Mouse (Mus musculus): ENCODE results near the gene Slc44a4. TPM values are rescaled to one million over a fixed set of nuclear protein-coding genes. Genes with fewer than 3 reads are reported as not detected.
"Not testable (repeated sequence)": the region's sequence is repeated elsewhere in the genome, so short reads cannot be mapped to it uniquely, and the experiment has no call there.

The Slc44a4 gene
- total RNA-seq, 4 experiments from 2014 or later = 0.14 to 0.41 (median 0.34) TPM

DNA sequence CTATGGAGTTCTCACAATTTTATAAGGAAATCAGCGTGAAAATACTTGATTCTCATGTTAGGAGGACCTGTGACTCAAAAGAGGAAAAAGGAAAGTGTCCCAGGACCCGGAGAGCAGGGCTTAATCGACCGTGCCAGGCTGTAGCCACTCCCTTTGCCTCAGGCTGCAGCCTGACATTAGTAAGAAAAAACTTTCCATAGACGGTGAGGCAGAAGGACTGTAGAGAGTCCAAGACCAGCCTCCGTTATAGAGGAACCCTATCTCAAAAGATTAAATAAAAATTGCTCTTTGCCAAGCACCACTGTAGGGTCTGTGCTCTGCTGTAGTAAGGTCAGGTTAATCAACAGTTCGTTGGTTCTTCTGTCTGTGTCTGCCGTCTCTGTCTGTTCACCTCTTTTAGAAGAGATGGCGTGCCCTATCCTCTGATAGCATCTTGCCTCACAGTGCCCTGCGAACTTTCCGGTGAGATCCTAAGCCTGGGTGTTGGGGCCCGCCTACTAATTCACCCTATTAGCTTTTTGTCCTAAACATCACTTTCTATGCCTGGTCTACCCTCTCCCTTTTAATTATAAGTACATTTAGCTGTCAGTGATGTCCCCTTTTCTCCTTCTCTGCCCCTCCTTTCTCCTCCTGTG lies 45.7 kb downstream of the Slc44a4 start:
- no peak for DNase-seq (ENCODE audit: low spot score in 2 of 2)

DNA sequence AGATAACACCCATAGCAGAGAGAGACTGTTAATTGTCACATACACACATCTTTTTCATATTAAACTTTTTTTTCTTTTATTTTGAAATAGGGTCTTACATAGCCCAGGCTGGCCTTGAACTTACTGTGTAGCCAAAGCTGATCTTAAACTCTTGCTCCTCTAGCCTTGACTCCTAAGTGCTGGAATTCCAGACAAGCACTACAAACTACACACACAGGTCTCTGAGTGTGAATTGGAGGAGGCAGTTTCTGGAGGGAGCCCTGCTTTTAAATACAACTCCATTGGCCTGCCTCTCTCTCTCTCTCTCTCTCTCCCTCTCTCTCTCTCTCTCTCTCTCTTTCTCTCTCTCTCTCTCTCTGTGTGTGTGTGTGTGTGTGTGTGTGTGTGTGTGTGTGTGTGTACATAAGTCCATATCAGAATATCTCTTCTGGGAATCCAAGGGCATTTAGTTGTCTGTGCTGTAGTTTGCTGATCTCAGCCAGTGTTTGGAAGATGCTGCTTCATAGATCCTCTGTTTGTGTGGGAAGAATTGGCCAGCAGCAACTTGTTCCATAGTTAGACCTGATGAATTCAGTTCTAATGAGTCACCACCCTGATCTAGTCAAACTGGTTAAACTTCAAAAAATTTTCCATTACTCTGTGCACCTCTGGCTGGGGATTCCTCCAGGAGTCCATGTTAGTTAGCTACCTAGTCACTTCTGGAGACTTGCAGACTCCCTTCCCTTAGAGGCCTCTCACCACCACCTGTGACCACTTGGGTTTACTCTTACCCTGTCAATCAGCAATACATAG lies 46.6 kb downstream of the Slc44a4 start:
- no peak for DNase-seq (ENCODE audit: low spot score in 2 of 2)

DNA sequence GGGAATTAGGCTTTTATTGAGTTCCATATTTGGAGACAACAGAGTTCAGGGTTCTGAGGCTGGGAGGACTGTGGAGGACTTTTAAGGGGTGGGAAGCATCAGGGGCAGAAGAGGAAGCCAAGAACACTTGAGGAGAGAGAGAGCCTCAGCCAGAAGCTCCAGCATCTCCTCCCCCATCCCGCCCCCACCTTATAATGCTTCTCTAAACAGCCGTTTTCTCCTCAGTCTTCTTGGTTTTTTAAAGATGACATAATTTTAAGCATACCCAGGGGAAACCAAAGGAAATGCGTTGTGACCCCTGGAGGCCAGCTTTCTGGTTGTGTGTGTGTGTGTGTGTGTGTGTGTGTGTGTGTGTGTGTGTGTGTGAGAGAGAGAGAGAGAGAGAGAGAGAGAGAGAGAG lies 47.9 kb downstream of the Slc44a4 start:
- no peak for DNase-seq (ENCODE audit: low spot score in 2 of 2)

DNA sequence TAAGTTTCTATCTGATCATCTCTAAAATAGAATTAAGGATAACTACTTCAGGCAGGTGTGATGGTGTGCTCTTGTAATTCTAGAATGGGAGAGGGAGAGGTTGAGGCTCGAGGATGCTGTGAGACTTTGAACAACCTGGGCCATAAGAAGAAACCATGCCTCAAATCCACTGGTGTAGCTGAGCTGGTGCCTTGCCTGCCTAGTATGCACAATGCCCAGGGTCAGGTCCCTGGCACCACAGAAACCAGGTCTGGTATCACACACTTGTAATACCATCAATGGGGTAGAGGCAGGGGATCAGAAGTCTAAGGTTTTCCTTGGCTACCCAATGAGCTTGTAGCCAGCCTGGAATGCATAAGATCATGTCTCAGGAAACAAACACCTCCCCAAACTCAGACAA lies 48.6 kb downstream of the Slc44a4 start:
- no peak for DNase-seq (ENCODE audit: low spot score in 2 of 2)

DNA sequence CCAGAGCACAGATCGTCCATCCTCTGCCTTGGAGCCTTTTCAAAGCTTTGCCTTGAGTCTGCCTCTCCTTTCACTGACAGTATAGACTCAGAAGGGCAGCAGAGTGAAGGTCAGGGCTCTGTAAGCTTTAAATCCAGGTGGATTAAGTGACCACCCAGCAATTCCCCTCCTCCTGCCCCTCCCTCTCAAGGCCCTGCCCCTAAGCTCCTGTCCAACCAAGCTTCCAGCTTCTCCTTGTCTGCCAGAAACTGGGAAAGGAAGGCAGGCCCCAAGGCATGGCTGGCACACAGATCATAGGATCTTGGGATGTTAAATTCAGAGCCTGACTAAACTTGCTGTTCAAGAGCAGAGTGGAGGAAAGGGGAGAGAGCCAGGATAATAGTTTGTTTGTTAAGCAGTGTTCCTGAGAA lies 50.4 kb downstream of the Slc44a4 start:
- no peak for DNase-seq (ENCODE audit: low spot score in 2 of 2)

DNA sequence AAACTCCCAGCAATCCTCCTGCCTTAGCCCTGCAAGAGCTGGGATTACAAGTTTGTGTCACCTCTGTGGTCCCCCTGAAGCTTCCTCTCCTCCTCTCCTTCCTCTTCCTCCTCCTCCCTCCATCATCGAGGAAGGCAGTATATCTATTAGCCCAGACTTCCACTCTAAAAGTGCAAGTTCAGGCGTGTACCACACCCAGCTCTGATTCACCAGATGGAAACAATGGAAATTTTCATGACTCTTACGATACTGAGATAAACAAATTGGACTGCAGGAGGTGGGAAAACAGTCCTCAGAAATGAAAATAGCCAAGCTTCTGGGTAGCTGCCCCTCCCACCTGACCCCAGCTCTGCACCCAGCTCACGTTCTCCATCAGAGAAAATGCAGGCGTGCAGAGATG lies 51.4 kb downstream of the Slc44a4 start:
- DNase-seq (ENCODE audit: low spot score in 2 of 2) = no peak

DNA sequence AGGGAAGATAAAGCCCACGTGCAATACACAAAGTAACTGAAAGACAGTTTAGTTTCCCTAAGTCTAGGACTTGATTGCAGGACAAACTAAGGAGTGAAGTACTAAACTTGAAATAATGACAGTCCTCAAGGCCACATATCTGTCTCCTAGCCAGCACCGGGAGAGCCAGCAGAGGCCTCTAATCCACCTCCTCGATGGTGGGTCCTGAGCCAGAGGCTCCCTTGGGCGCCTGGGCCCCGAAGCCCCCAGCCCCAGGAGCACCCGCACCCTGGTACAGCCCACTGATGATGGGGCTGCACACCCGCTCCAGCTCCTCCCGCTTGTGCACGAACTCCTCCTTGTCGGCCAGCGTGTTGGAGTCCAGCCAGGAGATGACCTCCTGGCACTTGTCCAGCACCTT lies 55.6 kb downstream of the Slc44a4 start, which contains the start of gene Gm20481:
Gm20481 (plus strand) TSS at position 91 of the 400 bp plus-strand sequence.
- not testable (repeated sequence) for DNase-seq (ENCODE audit: low spot score in 2 of 2)

DNA sequence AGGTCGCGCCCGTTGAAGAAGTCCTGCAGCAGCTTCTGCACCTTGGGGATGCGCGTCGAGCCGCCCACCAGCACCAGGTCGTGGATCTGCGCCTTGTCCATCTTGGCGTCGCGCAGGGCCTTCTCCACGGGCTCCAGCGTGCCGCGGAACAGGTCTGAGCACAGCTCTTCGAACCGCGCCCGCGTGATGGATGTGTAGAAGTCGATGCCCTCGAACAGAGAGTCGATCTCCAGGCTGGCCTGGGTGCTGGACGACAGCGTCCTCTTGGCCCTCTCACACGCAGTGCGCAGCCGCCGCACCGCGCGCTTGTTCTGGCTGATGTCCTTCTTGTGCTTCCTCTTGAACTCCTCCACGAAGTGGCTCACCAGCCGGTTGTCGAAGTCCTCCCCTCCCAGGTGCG lies 56.6 kb downstream of the Slc44a4 start:
- not testable (repeated sequence) for DNase-seq (ENCODE audit: low spot score in 2 of 2)

DNA sequence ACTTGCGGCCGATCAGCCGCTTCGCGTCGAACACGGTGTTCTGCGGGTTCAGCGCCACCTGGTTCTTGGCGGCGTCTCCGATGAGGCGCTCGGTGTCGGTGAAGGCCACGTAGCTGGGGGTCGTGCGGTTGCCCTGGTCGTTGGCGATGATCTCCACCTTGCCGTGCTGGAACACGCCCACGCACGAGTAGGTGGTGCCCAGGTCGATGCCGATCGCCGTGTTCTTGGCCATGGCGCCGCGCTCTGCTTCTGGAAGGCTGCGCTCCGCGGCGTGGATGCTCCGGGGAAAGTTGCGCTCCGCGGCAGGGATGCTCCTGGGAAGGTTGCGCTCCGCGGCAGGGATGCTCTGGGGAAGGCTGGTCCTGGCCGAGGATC lies 57.4 kb downstream of the Slc44a4 start:
- DNase-seq (ENCODE audit: low spot score in 2 of 2) = not testable (repeated sequence)

DNA sequence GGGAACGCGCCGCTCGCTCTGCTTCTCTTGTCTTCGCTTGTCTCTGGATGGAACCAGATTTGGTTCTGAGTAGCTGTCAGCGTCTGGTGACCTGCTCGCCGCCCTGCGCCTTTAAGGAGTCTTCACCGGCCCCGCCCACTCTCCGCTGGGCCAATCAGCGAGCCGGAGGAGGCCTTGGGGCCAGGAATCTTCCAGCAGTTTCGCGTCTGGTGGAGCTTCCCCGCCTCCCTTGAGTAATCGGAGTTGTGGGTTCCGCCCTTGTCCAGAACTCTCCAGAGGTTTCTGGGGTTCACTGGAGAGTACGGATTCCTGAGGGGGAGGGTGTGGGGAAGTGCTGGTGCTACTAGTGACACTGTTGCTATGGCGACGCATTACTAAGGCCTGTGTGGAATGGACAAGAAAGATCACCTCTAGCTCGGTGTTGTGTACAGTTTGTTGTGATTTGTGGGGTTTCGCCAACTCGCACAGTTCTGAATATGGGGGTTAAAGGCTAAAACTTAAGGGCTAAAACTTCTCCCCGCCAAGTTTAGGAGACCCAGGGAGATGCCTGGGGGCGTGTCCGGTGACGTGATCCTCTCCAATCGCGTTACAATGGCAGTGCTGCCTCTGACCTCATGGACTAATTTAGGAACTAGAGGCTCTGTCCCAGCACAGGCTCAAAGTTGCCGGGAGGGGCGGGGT lies 57.9 kb downstream of the Slc44a4 start, which contains the start of the genes Hspa1a and Hspa1l:
Hspa1a (minus strand) TSS at position 88 of the 681 bp plus-strand sequence.
Hspa1l (plus strand) TSS at position 635 of the 681 bp plus-strand sequence.
- peak; percentile 79 for DNase-seq (ENCODE audit: low spot score in 2 of 2)

DNA sequence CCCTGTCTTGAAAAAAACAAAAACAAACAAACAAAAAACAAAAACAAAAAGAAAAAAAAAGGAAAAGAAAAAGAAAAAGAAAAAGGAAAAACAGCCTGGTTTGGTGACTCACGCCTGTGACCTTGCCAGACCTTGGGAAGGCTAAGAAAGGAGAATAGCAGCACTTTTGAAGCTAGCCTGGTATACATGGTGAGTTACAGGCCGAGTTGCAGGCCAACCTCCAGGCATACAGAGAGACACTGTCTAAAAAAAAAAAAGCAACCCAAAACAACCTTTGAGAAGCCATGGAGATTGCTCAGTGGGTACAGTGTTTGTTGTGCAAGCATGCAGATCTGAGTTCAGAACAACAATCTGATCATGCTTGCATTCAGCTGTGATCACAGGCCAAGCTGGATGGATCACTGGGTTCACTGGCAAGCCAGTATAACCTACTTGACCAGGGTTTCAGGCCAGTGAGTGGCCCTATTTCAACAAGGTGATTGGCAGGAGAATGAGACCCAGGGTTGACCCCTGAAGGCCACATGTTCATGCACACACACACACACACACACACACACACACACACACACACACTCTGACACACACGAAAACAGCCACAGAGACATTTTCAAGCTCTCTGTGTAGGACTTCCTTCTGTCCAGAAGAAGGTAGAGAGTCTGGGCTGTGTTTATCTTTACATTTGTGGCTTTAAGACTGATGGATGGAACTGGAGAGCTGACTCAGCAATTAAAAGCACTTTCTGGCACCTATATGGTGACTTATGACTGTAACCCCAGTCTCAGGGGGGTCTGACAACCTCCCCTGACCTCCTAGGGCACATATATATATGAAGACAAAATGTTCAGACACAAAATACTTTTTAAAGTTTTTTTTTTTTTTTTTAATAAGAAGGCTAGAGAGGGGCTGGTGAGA lies 61.6 kb downstream of the Slc44a4 start:
- DNase-seq (ENCODE audit: low spot score in 2 of 2) = no peak

DNA sequence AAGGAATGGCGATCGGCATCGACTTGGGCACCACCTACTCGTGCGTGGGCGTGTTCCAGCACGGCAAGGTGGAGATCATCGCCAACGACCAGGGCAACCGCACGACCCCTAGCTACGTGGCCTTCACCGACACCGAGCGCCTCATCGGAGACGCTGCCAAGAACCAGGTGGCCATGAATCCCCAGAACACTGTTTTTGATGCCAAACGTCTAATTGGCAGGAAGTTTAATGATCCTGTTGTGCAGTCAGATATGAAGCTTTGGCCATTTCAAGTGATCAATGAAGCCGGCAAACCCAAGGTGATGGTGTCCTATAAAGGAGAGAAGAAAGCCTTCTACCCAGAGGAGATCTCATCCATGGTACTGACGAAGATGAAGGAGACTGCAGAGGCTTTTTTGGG lies 62.7 kb downstream of the Slc44a4 start:
- DNase-seq (ENCODE audit: low spot score in 2 of 2) = no peak

DNA sequence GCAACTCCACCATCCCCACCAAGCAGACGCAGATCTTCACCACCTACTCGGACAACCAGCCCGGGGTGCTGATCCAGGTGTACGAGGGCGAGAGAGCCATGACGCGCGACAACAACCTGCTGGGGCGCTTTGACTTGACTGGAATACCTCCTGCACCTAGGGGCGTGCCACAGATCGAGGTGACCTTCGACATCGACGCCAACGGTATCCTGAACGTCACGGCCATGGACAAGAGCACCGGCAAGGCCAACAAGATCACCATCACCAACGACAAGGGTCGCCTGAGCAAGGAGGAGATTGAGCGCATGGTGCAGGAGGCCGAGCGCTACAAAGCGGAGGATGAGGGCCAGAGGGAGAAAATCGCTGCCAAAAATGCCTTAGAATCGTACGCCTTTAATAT lies 64.0 kb downstream of the Slc44a4 start:
- no peak for DNase-seq (ENCODE audit: low spot score in 2 of 2)

DNA sequence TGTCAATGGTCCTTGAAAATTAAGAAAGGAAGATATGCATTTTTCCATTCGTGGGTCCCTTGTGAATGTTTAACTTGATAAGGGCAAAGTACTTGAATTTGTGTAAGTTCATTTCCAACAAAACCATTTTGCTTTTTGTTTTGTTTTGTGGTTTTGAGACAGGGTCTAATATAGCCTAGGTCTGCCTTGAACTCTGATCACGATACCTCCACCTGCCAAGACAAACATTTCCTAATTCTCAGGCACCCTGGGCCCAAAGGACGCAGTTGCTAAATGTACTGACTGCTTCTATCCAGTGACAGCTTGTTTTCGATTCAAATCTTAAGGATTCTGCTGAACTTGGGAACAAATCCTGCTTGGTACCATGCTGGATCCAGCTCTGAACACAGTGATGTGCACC lies 65.4 kb downstream of the Slc44a4 start:
- DNase-seq (ENCODE audit: low spot score in 2 of 2) = no peak

Other genes with a start within 250 kb of the Slc44a4 start
- 10 to 100 TPM; 10.6 to 13.3 (median 11.4) TPM for gene Tnxb, start 243.9 kb upstream of the Slc44a4 start, total RNA-seq (2022)
- gene C4b, start 170.6 kb upstream of the Slc44a4 start, total RNA-seq (2022) = 100 to 1,000 TPM in 2 of 4 experiments, 10 to 100 TPM in 2; 45.7 to 391 (median 199) TPM
- gene Cyp21a1, start 109.9 kb upstream of the Slc44a4 start, total RNA-seq (2022) = 1 to 10 TPM; 2.7 to 3.2 (median 3.0) TPM
- gene Stk19, start 77.5 kb upstream of the Slc44a4 start, total RNA-seq (2022) = 10 to 100 TPM; 52.3 to 70.3 (median 58.1) TPM
- gene Dxo, start 77.4 kb upstream of the Slc44a4 start, total RNA-seq (2022) = 10 to 100 TPM; 33.0 to 42.4 (median 34.4) TPM
- gene Skiv2l, start 64.3 kb upstream of the Slc44a4 start, total RNA-seq (2022) = 10 to 100 TPM; 67.1 to 77.5 (median 71.5) TPM
- gene Nelfe, start 64.1 kb upstream of the Slc44a4 start, total RNA-seq (2022) = 10 to 100 TPM; 33.2 to 41.3 (median 40.8) TPM
- under 1 TPM; 0.17 to 0.31 (median 0.18) TPM for gene Cfb, start 51.9 kb upstream of the Slc44a4 start, total RNA-seq (2022)
- 10 to 100 TPM in 2 of 4 experiments, 1 to 10 TPM in 2; 8.3 to 10.2 (median 9.3) TPM for gene Zbtb12, start 35.0 kb upstream of the Slc44a4 start, total RNA-seq (2022)
- gene Gm20547, start 32.4 kb upstream of the Slc44a4 start, total RNA-seq (2022) = not detected
- 1 to 10 TPM; 3.1 to 4.4 (median 4.3) TPM for gene C2, start 16.2 kb upstream of the Slc44a4 start, total RNA-seq (2022)
- gene Ehmt2, start 16.0 kb upstream of the Slc44a4 start, total RNA-seq (2022) = 100 to 1,000 TPM; 186 to 199 (median 189) TPM
- 10 to 100 TPM; 38.3 to 46.8 (median 41.7) TPM for gene Neu1, start 16.8 kb downstream of the Slc44a4 start, total RNA-seq (2022)
- gene Hspa1b, start 44.8 kb downstream of the Slc44a4 start, total RNA-seq (2022) = 10 to 100 TPM; 13.2 to 31.7 (median 24.2) TPM
- gene Gm20481, start 55.4 kb downstream of the Slc44a4 start, total RNA-seq (2022) = not detected
- gene Hspa1a, start 57.7 kb downstream of the Slc44a4 start, total RNA-seq (2022) = 10 to 100 TPM; 14.3 to 24.2 (median 19.4) TPM
- gene Hspa1l, start 58.2 kb downstream of the Slc44a4 start, total RNA-seq (2022) = under 1 TPM; 0.23 to 0.45 (median 0.31) TPM
- gene Lsm2, start 67.4 kb downstream of the Slc44a4 start, total RNA-seq (2022) = 10 to 100 TPM; 13.1 to 19.1 (median 16.9) TPM
- gene Vars, start 86.5 kb downstream of the Slc44a4 start, total RNA-seq (2022) = 10 to 100 TPM; 49.9 to 58.8 (median 51.3) TPM
- gene Vwa7, start 102.1 kb downstream of the Slc44a4 start, total RNA-seq (2022) = under 1 TPM; 0.14 to 0.90 (median 0.56) TPM
- under 1 TPM in 2 of 4 experiments, not detected in 2; 0.76 to 0.95 TPM for gene Sapcd1, start 113.5 kb downstream of the Slc44a4 start, total RNA-seq (2022)
- 1 to 10 TPM; 1.1 to 2.1 (median 1.4) TPM for gene Msh5, start 132.3 kb downstream of the Slc44a4 start, total RNA-seq (2022)
- gene Clic1, start 135.5 kb downstream of the Slc44a4 start, total RNA-seq (2022) = 10 to 100 TPM in 2 of 4 experiments, 1 to 10 TPM in 2; 9.2 to 27.8 (median 15.9) TPM
- gene Ddah2, start 144.6 kb downstream of the Slc44a4 start, total RNA-seq (2022) = 10 to 100 TPM in 3 of 4 experiments, 1 to 10 TPM in 1; 8.8 to 20.3 (median 14.9) TPM
- gene Ly6g6c, start 150.9 kb downstream of the Slc44a4 start, total RNA-seq (2022) = not detected
- gene Mpig6b, start 151.7 kb downstream of the Slc44a4 start, total RNA-seq (2022) = under 1 TPM in 1 of 4 experiments, not detected in 3; 0.48 TPM
- gene Ly6g6e, start 162.4 kb downstream of the Slc44a4 start, total RNA-seq (2022) = 1 to 10 TPM; 4.6 to 7.1 (median 5.6) TPM
- gene Ly6g6d, start 163.6 kb downstream of the Slc44a4 start, total RNA-seq (2022) = 1 to 10 TPM; 1.4 to 2.9 (median 2.2) TPM
- 1 to 10 TPM in 1 of 4 experiments, under 1 TPM in 2, not detected in 1; 0.41 to 1.0 (median 0.89) TPM for gene Ly6g6f, start 171.1 kb downstream of the Slc44a4 start, total RNA-seq (2022)
- 100 to 1,000 TPM in 3 of 4 experiments, 10 to 100 TPM in 1; 96.2 to 115 (median 106) TPM for gene Abhd16a, start 174.8 kb downstream of the Slc44a4 start, total RNA-seq (2022)
- gene Ly6g5c, start 193.8 kb downstream of the Slc44a4 start, total RNA-seq (2022) = not detected
- gene Ly6g5b, start 201.0 kb downstream of the Slc44a4 start, total RNA-seq (2022) = under 1 TPM; 0.27 to 0.83 (median 0.63) TPM
- 10 to 100 TPM; 17.6 to 19.2 (median 18.0) TPM for gene Gpank1, start 207.0 kb downstream of the Slc44a4 start, total RNA-seq (2022)
- gene Csnk2b, start 207.6 kb downstream of the Slc44a4 start, total RNA-seq (2022) = 100 to 1,000 TPM; 176 to 194 (median 189) TPM
- 10 to 100 TPM; 27.6 to 31.6 (median 30.9) TPM for gene D17H6S53E, start 211.9 kb downstream of the Slc44a4 start, total RNA-seq (2022)
- gene Apom, start 217.6 kb downstream of the Slc44a4 start, total RNA-seq (2022) = not detected
- 100 to 1,000 TPM; 291 to 311 (median 298) TPM for gene Bag6, start 220.7 kb downstream of the Slc44a4 start, total RNA-seq (2022)

Measured in layer of hippocampus, adult 8-10 months (tissue).